Mouse (Mus musculus) v-Abl transformed pro-B cells (cell line): Measurements from ENCODE around the gene Zcchc10.

Source experiments
- in situ Hi-C, 2 experiments: fragments of 400-800 bp; cut with MboI; formaldehyde crosslinking; loops; one replicate each; pipeline ENCODE4 v1.15.1; 2025; ENCODE audit not compliant: unreplicated experiment in 2 of 2

Zcchc10 gene

DNA sequence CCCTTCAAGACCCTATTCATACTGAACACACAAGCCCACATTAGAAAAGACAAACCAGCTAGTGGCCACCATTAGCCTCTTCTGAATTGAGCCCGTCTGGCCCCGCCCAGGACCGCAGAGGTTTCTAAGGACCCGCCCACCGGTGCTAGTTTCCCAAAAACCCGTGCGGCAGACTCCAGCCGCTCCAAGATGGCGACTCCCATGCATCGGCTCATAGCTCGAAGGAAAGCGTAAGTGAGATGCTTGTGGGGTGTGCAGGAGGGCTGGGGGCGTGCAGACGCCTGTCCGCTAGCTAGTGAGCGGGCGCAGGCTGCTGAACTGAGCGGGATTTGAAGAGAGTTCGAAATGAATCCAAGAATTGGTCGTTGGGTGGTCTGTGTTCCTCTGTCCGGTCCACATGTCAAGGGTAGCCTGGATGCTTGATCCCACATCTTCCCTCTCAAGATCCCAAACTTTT, at the start of gene Zcchc10:
Gene Zcchc10, plus strand, starts transcription at position 168 of the 457 bp plus-strand sequence.
- in situ Hi-C loops: loop anchor here in 1 of 2 experiments (25.0 kb wide), 1 partner anchor 1712 kb away; the partner anchor contains the start of genes Hnrnpab and Nhp2

DNA sequence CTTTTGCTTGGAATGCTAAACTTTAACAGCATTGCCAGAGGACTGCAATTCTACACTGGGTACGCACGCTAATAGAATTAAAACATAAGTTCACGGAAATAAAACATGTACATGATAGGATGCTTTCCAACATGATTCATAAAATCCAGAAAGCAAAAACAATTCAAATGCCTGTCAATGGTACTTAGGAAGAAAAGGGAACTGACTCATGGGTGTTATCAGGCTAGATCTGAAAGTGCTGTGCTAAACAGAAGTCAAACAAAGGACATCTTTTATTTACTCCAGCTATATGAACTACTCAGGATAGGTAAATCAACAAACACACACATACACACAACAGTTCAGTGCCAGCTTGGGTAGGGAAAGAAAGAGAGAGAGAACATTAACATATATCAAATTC, 49.1 kb upstream of the Zcchc10 start:
- in situ Hi-C loops: loop anchor here (10.0 to 25.0 kb wide), 4 partner anchors 119 to 1571 kb away; partner anchors contain the start of gene Rapgef6 (in 1 of the 2)

DNA sequence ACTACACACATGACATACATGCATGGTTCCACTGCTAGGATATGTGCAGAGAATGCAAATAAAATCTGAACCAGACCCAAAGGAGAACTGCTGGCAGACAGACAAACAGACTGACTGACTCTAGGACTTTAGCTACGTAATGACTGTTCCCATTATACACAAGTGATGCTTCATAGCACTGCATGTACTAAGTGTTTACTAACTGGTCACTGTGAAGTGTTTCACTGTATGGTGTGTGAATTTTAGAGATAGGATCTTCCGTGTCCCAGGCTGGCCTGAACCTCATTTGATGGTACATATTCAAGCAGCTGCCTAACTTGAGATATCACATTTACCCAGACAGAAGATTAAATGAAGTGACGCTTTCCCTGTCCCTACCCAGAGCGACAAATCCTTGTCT, 46.1 kb upstream of the Zcchc10 start:
- in situ Hi-C loops: loop anchor here (10.0 to 25.0 kb wide), 4 partner anchors 116 to 1574 kb away; partner anchors contain the start of gene Rapgef6 (in 1 of the 2)

DNA sequence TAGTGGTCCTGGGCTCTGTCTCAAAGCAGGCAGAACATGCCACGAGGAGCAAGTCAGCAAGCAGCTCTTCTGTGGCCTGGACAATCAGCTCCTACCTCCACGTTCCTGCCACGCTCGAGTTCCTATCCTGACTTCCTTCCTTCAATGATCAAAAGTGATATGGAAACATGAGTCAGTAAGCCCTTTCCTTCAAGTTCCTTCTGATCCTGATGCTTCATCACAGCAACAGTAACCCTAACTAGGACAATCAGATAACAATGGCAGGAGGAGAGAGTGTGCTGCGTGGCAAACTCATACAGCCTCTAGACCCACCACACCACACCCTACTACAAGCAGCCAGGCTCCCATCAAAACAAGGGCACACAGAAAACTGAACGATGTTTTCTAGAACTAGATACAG, 38.6 kb upstream of the Zcchc10 start:
- in situ Hi-C loops: loop anchor here in 1 of 2 experiments (25.0 kb wide), 2 partner anchors 401 to 1226 kb away; partner anchors contain the start of gene Rapgef6

DNA sequence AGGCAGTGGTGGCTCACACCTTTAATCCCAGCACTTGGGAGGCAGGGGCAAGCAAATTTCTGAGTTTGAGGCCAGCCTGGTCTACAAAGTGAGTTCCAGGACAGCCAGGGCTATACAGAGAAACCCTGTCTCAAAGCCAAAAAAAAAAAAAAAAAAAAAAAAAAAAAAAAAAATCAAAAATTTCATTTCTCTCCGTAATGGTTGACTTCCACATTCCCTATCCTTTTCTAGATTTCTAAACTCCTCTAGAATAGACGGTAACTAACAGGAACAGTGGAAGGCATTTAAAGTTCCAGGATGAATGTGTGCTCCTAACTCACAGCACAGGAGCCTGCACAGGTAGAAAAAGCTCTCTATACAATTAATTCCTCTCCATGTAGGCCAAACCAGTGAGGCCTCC, 34.3 kb upstream of the Zcchc10 start:
- in situ Hi-C loops: loop anchor here in 1 of 2 experiments (25.0 kb wide), 2 partner anchors 397 to 1222 kb away; partner anchors contain the start of gene Rapgef6

DNA sequence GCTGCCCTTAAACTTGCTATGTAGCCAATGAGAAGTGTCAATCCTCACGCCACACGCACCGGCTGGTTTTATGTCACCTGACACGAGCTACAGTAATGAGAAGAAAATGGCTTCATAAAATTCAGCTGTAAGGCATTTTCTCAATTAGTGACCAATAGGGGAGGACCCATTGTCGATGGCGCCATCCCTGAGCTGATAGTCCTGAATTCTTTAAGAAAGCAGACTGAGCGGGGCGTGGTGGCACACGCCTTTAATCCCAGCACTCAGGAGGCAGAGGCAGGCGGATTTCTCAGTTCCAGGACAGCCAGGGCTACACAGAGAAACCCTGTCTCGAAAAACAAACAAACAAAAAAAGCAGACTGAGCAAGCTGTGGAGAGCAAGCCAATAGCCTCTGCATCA, 33.6 kb upstream of the Zcchc10 start:
- in situ Hi-C loops: loop anchor here in 1 of 2 experiments (25.0 kb wide), 2 partner anchors 396 to 1221 kb away; partner anchors contain the start of gene Rapgef6

DNA sequence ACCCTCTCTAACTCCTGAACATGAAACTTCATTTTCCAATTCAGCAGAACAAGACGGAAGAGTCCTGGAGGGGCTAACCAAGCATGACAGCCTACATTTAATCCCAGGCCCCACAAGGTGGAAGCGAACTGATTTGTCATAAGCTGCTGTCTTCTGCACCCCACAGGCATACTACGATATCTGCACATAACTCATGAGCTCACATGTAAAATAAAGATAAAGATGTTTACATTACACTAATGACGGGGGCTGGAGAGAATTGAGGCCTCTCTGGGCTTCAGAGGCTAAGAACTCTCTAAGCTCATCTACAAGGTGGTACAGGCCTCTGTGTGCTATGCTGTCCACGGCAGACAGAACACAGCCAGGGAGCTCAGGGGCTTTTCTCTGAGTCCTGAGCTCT, 30.0 kb upstream of the Zcchc10 start:
- in situ Hi-C loops: loop anchor here in 1 of 2 experiments (25.0 kb wide), 2 partner anchors 393 to 1218 kb away; partner anchors contain the start of gene Rapgef6

DNA sequence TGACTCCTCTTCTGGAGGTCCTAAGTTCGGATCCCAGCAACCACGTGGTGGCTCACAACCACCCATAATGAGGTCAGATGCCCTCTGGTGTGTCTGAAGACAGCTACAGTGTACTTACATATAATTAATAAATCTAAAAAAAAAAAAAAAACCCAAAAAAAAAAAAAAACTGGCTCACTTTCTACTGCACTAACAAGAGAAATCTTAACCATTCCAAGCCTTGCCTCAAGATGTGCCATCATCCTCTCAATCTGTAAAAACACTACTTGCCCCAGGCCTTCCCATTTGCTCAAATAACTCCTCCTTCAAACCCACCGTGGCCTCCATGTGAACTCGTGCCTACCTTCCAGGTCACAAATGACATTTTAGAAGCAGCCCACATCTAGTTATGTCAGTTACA, 27.6 kb upstream of the Zcchc10 start:
- in situ Hi-C loops: loop anchor here in 1 of 2 experiments (25.0 kb wide), 2 partner anchors 390 to 1215 kb away; partner anchors contain the start of gene Rapgef6

DNA sequence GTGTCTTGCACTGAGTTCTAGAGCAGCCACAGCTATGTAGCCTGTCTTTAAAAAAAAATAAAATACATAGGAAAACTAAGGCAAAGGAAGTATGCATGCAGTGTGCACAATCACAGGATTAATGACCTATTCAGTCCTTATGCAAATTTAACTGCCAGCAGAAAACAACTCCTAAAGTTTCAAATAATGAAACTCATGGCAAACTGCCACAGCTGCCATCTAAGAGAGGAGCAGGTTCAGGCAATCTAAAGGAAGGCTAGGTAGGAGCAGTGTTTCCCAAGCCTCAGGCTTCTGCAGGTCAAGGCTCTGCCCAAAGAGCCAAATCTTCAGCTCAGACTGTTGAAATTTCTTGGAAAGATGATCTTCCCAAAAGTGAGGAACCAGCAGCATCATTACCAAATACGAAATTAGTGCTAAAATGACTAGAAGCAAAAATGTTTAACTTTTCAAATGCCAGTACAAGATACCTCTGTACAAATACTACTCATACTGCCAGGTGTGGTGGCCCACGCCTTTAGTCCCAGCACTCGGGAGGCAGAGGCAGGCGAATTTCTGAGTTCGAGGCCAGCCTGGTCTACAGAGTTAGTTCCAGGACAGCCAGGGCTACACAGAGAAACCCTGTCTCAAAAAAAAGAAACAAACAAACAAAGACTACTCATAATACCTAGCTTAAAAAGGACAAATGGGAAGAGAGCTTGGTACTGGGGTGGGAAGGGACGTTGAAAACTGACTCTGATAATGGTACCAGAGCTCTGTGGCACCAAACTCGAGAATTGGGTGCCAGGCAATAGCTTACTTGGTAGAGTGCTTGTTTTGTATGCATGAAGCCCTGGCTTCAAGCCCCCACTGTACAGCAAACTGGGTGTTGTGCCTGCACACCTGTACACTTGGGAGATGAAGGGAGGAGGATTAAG, 26.3 kb upstream of the Zcchc10 start:
- in situ Hi-C loops: loop anchor here in 1 of 2 experiments (25.0 kb wide), 2 partner anchors 389 to 1214 kb away; partner anchors contain the start of gene Rapgef6

DNA sequence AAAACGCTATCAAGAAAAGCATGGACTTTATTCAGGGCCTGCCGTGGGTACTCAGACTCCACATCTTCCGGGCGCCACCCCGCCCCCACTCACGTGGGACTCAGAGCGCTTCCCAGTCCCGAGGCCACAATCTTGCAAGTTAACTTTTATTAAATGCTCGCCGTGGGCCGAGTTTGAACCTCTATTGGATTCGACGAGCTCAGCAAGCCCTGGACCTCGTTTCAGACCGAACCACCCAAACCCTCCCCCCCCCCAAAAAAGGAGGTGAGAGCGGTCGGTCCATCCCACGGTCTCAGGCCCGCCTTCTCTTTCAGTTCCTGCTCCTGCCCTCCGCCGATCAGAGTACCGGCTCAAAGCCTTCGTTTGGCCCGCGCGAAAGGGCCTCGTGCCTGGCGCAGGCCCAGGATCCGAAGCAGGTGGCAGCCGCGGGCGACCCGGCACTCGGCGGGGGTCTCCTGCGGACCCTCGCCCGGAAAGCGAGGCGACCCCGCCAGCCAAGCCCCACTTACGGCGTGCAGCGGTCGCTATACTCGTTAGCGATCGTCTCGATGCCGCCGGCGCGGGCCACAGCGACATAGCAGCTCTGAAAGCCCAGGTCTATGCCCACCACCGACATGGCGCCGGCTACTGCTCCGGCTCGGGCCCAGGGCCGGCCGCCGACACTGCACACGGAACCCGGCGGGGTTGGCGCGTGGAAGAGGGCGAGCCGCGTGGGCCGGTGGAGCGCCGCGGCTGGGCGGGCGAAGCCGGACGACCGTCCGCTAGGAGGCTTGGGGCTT, 24.7 kb upstream of the Zcchc10 start:
- in situ Hi-C loops: loop anchor here (5.0 to 25.0 kb wide), 5 partner anchors 43 to 1687 kb away; partner anchors contain the start of genes Hnrnpab (in 1 of the 2), Nhp2 (in 1 of the 2) and Rapgef6 (in 1 of the 2)

DNA sequence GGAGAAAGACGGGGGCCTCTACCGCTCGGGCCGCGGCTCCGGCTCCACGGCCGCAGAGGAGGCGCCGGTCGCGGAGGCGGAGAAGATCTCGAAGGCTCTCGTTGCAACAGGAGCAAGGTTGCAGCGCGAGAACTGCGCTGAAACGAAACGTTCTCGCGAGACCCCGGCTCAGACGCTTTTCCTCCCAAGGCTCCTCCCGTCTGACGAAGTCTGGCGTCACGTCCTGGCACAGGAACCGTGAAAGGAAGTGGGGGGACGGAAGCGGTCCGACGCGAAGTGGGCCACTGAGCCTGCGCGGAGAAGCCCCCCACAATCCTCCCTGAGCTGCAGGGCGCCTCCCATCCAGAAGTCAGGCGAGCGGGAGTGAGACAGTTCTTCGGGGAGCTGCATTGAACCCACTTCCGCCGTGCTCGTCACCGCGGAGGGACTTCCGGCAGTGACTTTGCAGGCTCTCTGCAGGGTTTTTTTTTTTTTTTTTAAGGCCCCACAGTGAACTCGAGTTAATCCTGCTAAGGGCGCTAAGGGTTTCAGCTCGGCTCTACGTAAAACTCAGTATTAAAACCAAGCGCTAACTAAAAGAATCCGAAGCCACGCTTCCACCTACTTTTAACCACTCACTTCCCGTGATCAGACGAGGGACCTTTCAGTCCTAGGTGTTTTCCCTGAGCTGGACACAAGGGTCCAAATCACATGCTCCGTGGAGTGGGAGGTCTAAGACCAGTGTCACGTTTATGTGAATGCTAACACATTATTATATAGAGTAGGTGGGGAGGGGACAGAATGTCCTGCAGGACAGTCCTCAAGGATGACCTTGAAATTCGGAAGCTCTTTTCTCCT, 23.9 kb upstream of the Zcchc10 start, which contains the start of gene Hspa4:
Gene Hspa4, minus strand, starts transcription at position 128 of the 837 bp plus-strand sequence.
- in situ Hi-C loops: loop anchor here (5.0 to 25.0 kb wide), 3 partner anchors 42 to 1688 kb away; partner anchors contain the start of genes Hnrnpab (in 1 of the 2) and Nhp2 (in 1 of the 2)

DNA sequence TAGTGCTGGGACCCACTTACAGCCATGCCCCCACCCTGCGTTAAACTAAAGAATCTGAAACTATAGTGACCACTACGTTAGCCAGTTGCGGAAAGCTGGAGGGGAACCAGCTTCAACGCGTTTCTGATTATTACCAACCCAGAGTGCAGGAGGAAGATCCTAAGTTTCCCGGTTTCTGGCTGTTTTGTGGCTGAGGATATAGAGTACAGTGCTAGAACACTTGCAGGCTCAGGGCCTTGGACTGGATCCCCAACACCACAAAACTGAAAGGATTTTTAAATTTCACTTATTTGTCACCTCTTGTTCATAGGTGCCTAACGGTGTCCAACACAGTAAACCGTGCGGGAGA, 23.3 kb upstream of the Zcchc10 start:
- in situ Hi-C loops: loop anchor here (5.0 to 25.0 kb wide), 3 partner anchors 41 to 1689 kb away; partner anchors contain the start of genes Hnrnpab (in 1 of the 2) and Nhp2 (in 1 of the 2)

DNA sequence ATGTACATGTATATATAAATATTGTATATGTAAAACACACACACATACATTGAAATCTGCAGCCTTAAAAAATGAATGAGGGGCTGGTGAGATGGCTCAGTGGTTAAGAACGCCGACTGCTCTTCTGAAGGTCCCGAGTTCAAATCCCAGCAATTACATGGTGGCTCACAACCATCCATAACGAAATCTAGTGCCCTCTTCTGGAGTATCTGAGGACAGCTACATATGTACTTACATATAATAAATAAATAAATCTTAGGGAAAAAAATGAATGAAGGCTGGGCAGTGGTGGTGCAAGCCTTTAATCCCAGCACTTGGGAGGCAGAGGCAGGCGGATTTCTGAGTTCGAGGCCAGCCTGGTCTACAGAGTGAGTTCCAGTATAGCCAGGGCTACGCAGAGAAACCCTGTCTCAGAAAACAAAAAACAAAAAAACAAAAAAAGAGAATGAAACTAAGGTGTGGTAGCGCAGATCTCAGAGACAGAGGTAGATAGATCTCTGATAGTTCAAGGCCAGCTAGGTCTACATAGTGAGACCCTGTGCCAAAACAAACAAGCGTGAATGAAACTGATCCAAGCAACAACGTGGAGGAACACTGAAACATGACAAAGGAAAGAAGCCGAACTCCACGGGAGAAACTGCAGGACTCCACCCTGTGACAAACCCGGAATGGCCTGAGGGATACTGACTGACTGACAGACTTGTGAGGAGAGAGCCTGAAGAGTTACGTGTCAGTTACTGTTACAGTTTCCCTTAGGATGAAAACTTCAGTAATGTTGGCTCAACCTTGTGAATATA, 20.2 kb upstream of the Zcchc10 start:
- in situ Hi-C loops: loop anchor here (5.0 to 25.0 kb wide), 3 partner anchors 38 to 1692 kb away; partner anchors contain the start of genes Hnrnpab (in 1 of the 2) and Nhp2 (in 1 of the 2)

DNA sequence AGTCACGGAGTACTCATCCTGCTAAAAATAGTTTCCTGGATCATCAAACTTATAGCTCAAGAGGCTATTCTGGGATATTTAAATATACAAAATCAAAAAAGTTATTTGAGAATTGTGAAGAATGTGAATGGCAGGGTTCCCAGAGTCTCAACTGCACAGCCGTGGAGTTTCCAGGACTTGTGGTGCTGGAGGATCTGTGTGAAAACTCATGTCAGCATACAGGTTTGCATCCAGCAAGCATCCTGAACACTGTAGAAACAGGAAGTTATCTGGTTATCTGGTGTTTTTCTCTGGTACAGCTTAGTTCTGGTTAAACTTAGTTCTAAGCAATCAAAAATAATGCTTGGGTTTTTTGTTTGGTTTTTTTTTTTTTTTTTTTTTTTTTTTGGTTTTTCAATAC, 17.5 kb upstream of the Zcchc10 start:
- in situ Hi-C loops: loop anchor here in 1 of 2 experiments (25.0 kb wide), 1 partner anchor 1695 kb away; the partner anchor contains the start of genes Hnrnpab and Nhp2

DNA sequence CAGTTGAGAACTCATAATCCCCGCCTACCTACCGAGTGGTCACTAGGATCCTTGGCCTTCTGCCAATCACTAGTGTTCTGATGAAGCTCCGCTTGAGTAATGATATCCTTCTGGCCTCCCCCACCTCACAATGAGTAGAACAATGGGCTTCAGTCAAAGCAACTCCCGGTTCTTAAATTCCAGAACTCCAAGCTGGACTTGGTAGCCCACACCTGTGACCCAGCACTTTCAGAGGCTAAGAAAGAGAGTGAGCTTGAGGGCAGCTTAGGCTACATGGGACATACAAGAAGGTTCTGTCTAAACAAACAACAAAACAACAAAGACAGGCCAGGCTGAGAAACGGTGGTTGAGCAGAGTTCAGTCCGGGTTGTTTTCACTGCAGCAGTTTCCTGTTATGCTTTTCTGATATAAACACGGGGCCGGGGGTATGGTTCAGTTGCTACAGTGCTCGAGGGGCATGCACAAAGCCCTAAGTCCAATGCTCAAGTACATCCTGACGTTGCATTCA, 16.9 kb upstream of the Zcchc10 start:
- in situ Hi-C loops: loop anchor here in 1 of 2 experiments (25.0 kb wide), 1 partner anchor 1695 kb away; the partner anchor contains the start of genes Hnrnpab and Nhp2

DNA sequence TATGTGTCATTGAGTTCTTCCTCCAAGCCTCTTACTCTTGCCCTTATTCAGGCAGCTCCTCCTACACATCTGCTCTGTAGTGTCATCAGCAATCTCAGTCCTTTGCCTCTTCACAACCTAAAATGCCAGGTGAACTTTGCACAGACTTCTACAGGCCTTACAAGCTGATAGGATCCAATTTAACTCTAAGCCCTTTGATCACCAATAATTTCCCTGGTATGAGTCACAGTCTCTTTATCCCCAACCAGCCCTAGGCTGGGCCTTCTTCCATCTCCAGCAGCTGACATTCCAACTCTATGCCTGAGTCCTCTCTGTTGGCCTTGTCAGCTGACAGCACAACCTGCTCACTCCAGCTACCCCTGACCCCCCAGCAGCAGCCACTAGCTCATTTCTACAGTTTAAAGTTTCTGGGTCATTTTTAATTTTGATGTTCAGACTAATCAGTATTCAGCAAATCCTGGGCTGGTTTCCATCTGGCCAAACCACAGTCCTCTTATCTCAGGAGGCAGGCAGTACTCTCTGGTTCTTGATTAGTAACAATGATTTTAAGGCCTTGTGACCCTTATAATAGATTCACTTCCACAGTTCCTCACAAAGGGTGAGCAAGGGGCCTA, 16.1 kb upstream of the Zcchc10 start:
- in situ Hi-C loops: loop anchor here in 1 of 2 experiments (25.0 kb wide), 1 partner anchor 1696 kb away; the partner anchor contains the start of genes Hnrnpab and Nhp2

DNA sequence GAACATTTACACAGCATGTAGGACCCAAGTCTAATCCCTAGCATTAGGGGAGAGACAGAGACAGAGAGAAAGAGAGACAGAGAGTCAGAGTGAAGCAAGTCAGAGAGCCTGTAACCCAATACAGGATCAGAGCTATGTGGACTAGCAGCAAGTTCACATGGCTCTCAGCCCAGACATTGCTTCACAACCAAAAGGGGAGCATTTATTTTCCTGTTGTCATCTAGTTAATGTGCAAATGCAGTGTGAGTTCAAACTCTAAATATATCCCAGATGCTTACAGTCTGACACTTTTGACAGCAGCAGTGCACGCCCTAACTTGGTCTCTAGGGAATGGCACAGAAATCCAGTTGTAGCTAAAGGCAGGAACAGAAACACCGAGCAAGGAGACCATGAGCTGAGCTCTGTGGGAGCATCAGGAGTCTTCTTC, 15.6 kb upstream of the Zcchc10 start:
- in situ Hi-C loops: loop anchor here in 1 of 2 experiments (25.0 kb wide), 1 partner anchor 1697 kb away; the partner anchor contains the start of genes Hnrnpab and Nhp2
